9 mouse cellular contexts compared by ENCODE assay signal in genomic region chr17:26850358-26851135, GRCm38 (mm10). TPM values are rescaled to one million over a fixed set of nuclear protein-coding genes. Genes with fewer than 3 reads are reported as not detected.
A peak's percentile ranks its signal among the peaks of the same experiment; 100 is the strongest.
DNase-seq lines count a peak whose midpoint lies in the region; ATAC-seq and TF ChIP-seq lines count a peak whose summit lies in the region.
"Had no signal": no experiment of that assay in that cellular context is flagged by ENCODE, and none has a peak within 500 bp of the region (broad histone marks: within the 10 kb centered on the region; RNA-seq: fewer than 3 reads in every experiment).

No protein-coding gene starts in this region.

- no peaks in the 10 kb centered on the region for H3K36me3 ChIP-seq in heart, embryonic 12.5 days
- H3K36me3 ChIP-seq in limb, embryonic 14.5 days (ENCODE audit: control insufficient read depth, insufficient read depth, low read length) = no peaks in the 10 kb centered on the region
- H3K36me3 ChIP-seq in stomach, embryonic 15.5 days = no peaks in the 10 kb centered on the region

- no peak for TF ChIP-seq POLR2A in limb, embryonic 14.5 days (IDR thresholded peaks at IDR 0.05; ENCODE audit: borderline replicate concordance, extremely low read depth, insufficient read depth, insufficient read length)

- under 1% methylated on average over 47 of the region's 48 CpGs for WGBS in heart, embryonic 12.5 days
- WGBS in limb, embryonic 14.5 days = 1% methylated on average over 45 of the region's 48 CpGs
- 1% methylated on average over 48 of the region's 48 CpGs for WGBS in stomach, embryonic 15.5 days

- peak overlapping the region; percentile 90 for H3K9ac ChIP-seq in heart, embryonic 12.5 days
- no peak overlapping the region for H3K9ac ChIP-seq in limb, embryonic 14.5 days (ENCODE audit: low read depth, low read length, severe bottlenecking)
- H3K9ac ChIP-seq in stomach, embryonic 15.5 days = no peak overlapping the region

- peak; percentile 20 for DNase-seq in thymus, postnatal 4 days
- DNase-seq in thymus, adult 18-20 months = no peak
- DNase-seq in limb, embryonic 14.5 days (ENCODE audit: low spot score) = no peak
- no peak for DNase-seq in cerebellum, adult 9-10 months
- DNase-seq in layer of hippocampus, postnatal 25 days (ENCODE audit: extremely low spot score in 1 of 2, low spot score in 1 of 2) = no peak

- H3K27ac ChIP-seq in heart, embryonic 12.5 days (ENCODE audit: poor library complexity, severe bottlenecking) = peak overlapping the region; percentile 97
- H3K27ac ChIP-seq in limb, embryonic 14.5 days (replicated peaks; ENCODE audit: low read depth, low read length) = no peak overlapping the region
- no peak overlapping the region for H3K27ac ChIP-seq in stomach, embryonic 15.5 days

- peak overlapping the region; percentile 81 for H3K4me2 ChIP-seq in heart, embryonic 12.5 days
- peak overlapping the region; percentile 40 for H3K4me2 ChIP-seq in limb, embryonic 14.5 days (replicated peaks; ENCODE audit: low read depth, low read length, severe bottlenecking)
- peak overlapping the region; percentile 51 for H3K4me2 ChIP-seq in stomach, embryonic 15.5 days

- ATAC-seq in heart, embryonic 12.5 days (ENCODE audit: insufficient number of reproducible peaks, low FRiP score) = peak; percentile 66
- no peak for ATAC-seq in limb, embryonic 14.5 days (ENCODE audit: low FRiP score, low read depth)
- ATAC-seq in stomach, embryonic 15.5 days (ENCODE audit: insufficient read depth, low FRiP score, low read depth) = no peak
- no peak for ATAC-seq in erythroblast, adult 5-6 weeks (replicated peaks; ENCODE audit: low FRiP score, poor library complexity, severe bottlenecking)

- peak overlapping the region; percentile 56 for H3K4me3 ChIP-seq in heart, embryonic 12.5 days
- H3K4me3 ChIP-seq in limb, embryonic 14.5 days (replicated peaks; ENCODE audit: low read length) = peak overlapping the region; percentile 23
- peak overlapping the region; percentile 27 for H3K4me3 ChIP-seq in stomach, embryonic 15.5 days (replicated peaks)

- H3K9me3 ChIP-seq in heart, embryonic 12.5 days (replicated peaks) = no peaks in the 10 kb centered on the region
- no peaks in the 10 kb centered on the region for H3K9me3 ChIP-seq in limb, embryonic 14.5 days (ENCODE audit: control insufficient read depth, low read length)
- H3K9me3 ChIP-seq in stomach, embryonic 15.5 days = no peaks in the 10 kb centered on the region

- H3K27me3 ChIP-seq in heart, embryonic 12.5 days (replicated peaks) = peaks cover 27% of the 10 kb centered on the region
- peaks cover 90% of the 10 kb centered on the region for H3K27me3 ChIP-seq in limb, embryonic 14.5 days (ENCODE audit: control insufficient read depth, insufficient read depth, low read length)
- H3K27me3 ChIP-seq in stomach, embryonic 15.5 days (replicated peaks) = peaks cover 66% of the 10 kb centered on the region

- H3K4me1 ChIP-seq in heart, embryonic 12.5 days (replicated peaks) = peaks cover 21% of the 10 kb centered on the region
- H3K4me1 ChIP-seq in limb, embryonic 14.5 days (ENCODE audit: control insufficient read depth, insufficient read depth, low read length) = peaks cover 4% of the 10 kb centered on the region; the same call in 1 of the 2 replicates
- peaks cover 12% of the 10 kb centered on the region for H3K4me1 ChIP-seq in stomach, embryonic 15.5 days

RNA-seq across cellular contexts. Expression of gene Nkx2-5, which starts 5.7 kb away (rescaled TPM):
- polyA plus RNA-seq in heart, embryonic 12.5 days (2016; fragmentation: Nextera tagmentation; extraction: Ambion mirVana) = 200 and 212 TPM in 2 replicates
- polyA plus RNA-seq in limb, embryonic 14.5 days (2012; rRNA removed) = 0.06 and 0.15 TPM in 2 replicates
- not detected in 2 replicates for polyA plus RNA-seq in limb, embryonic 14.5 days (2014; fragmentation: Nextera tagmentation; extraction: Ambion mirVana)
- 9.2 and 15.4 TPM in 2 replicates for polyA plus RNA-seq in stomach, embryonic 15.5 days (2015; fragmentation: Nextera tagmentation; extraction: Ambion mirVana)
- total RNA-seq in erythroblast, adult 5-6 weeks (2015; ENCODE audit: low replicate concordance) = not detected in 2 replicates
- not detected in 2 replicates for total RNA-seq in erythroblast, adult 5-6 weeks (2017; ENCODE audit: low replicate concordance)
- total RNA-seq in layer of hippocampus, postnatal 25 days (2021) = not detected
- polyA plus RNA-seq: brain, embryonic 14.5 days had no signal

Comparison
In these comparisons a context has a peak if more than half of its experiments do, and no peak if none do; other contexts are left out.
1. RNA of gene Nkx2-5, which starts 5.7 kb away (polyA plus RNA-seq): 200 to 212 TPM in heart, embryonic 12.5 days; 9.2 to 15.4 TPM in stomach, embryonic 15.5 days and 0.06 to 0.15 TPM in limb, embryonic 14.5 days; every median in the first group is over 10 times any median in the second.
2. Peak in every context shown above with its lines, with median percentiles within 50 percentile points of each other: H3K4me2 ChIP-seq and H3K4me3 ChIP-seq.